Mouse (Mus musculus): ENCODE results near the gene Vars. TPM values are rescaled to one million over a fixed set of nuclear protein-coding genes. Genes with fewer than 3 reads are reported as not detected.
"Not testable (repeated sequence)": the region's sequence is repeated elsewhere in the genome, so short reads cannot be mapped to it uniquely, and the experiment has no call there.

Gene Vars
- total RNA-seq (2021): 62.4 and 64.8 TPM in 2 replicates
- long read RNA-seq, full-length matches to known transcripts: 47 of 142 reads
- long read RNA-seq, partial matches to known transcripts: 80 of 142 reads
- long read RNA-seq, other reads (novel, unspliced or antisense): 15 of 142 reads

- DNase-seq: peak; percentile 86
Measured at GRCm38 (mm10) chr17:35000717-35001451, at the start of gene Vars. Gene Vars (plus strand): TSS chr17:35000987.

- DNase-seq: no peak
Measured at GRCm38 (mm10) chr17:34951636-34952377, 49.0 kb upstream of the Vars start.

- peak; percentile 80 for DNase-seq
Measured at GRCm38 (mm10) chr17:34952378-34953040, 48.3 kb upstream of the Vars start.

GRCm38 (mm10) chr17:34953258-34953657 is 47.5 kb upstream of the Vars start:
- no peak for DNase-seq

- DNase-seq: no peak
Measured at GRCm38 (mm10) chr17:34953904-34954303, 46.9 kb upstream of the Vars start.

GRCm38 (mm10) chr17:34954831-34955230 is 46.0 kb upstream of the Vars start:
- DNase-seq: no peak

- DNase-seq: no peak
Measured at GRCm38 (mm10) chr17:34955884-34956283, 44.9 kb upstream of the Vars start.

- no peak for DNase-seq
Measured at GRCm38 (mm10) chr17:34956340-34956739, 44.4 kb upstream of the Vars start.

GRCm38 (mm10) chr17:34957291-34957690 is 43.5 kb upstream of the Vars start:
- DNase-seq: not testable (repeated sequence)

GRCm38 (mm10) chr17:34957966-34958365 is 42.8 kb upstream of the Vars start:
- not testable (repeated sequence) for DNase-seq

GRCm38 (mm10) chr17:34958734-34959129 is 42.1 kb upstream of the Vars start:
- DNase-seq: not testable (repeated sequence)

- DNase-seq: peak; percentile 78
Measured at GRCm38 (mm10) chr17:34959130-34959778, 41.5 kb upstream of the Vars start, which contains the start of gene Hspa1b. Gene Hspa1b (minus strand): TSS chr17:34959238.

GRCm38 (mm10) chr17:34959881-34960515 is 40.8 kb upstream of the Vars start:
- peak; percentile 54 for DNase-seq

- DNase-seq: no peak
Measured at GRCm38 (mm10) chr17:34960702-34961493, 39.9 kb upstream of the Vars start.

- no peak for DNase-seq
Measured at GRCm38 (mm10) chr17:34962125-34962524, 38.7 kb upstream of the Vars start.

GRCm38 (mm10) chr17:34962841-34963240 is 37.9 kb upstream of the Vars start:
- no peak for DNase-seq

- DNase-seq: no peak
Measured at GRCm38 (mm10) chr17:34964640-34965049, 36.1 kb upstream of the Vars start.

- no peak for DNase-seq
Measured at GRCm38 (mm10) chr17:34965627-34966026, 35.2 kb upstream of the Vars start.

- not testable (repeated sequence) for DNase-seq
Measured at GRCm38 (mm10) chr17:34969822-34970221, 31.0 kb upstream of the Vars start, which contains the start of gene Gm20481. Gene Gm20481 (plus strand): TSS chr17:34969912.

GRCm38 (mm10) chr17:34970850-34971249 is 29.9 kb upstream of the Vars start:
- not testable (repeated sequence) for DNase-seq

GRCm38 (mm10) chr17:34971694-34972068 is 29.1 kb upstream of the Vars start:
- DNase-seq: not testable (repeated sequence)

All from adrenal gland, postnatal 25 days (tissue).